Mouse (Mus musculus): ENCODE measurements at regions not wholly inside any gene's neighbourhood (a gene's known extent, or its start where the extent isn't known, plus 50 kb on each side); places are given as distances from the start of the nearest gene placed in this dataset.

GRCm38 (mm10) chr5:146647628-146648380, 62.8 kb upstream of the Gpr12 start:
- no peak overlapping the region for H3K27ac ChIP-seq (ENCODE audit: insufficient read depth, low read depth, low read length, poor library complexity, severe bottlenecking)
- TF ChIP-seq ZC3H11A (IDR thresholded peaks at IDR 0.05; ENCODE audit: borderline replicate concordance, low read depth, low read length) (no peak), MAFK (IDR thresholded peaks at IDR 0.05; ENCODE audit: insufficient read depth, low read depth, low read length) (no peak), ZNF384 (IDR thresholded peaks at IDR 0.05; ENCODE audit: low read depth, low read length) (no peak), CHD2 (IDR thresholded peaks at IDR 0.05; ENCODE audit: low read depth, low read length) (no peak)
- H3K4me1 ChIP-seq (ENCODE audit: control insufficient read depth in 2 of 2, insufficient read depth in 2 of 2, low read length in 2 of 2, poor library complexity in 1 of 2): no peaks in the 10 kb centered on the region
- no peaks in the 10 kb centered on the region for H3K36me3 ChIP-seq (ENCODE audit: control insufficient read depth, insufficient read depth, low read length, poor library complexity, severe bottlenecking)
- H3K9ac ChIP-seq (ENCODE audit: insufficient read depth, low read depth, low read length, poor library complexity, severe bottlenecking): no peak overlapping the region
- H3K9me3 ChIP-seq (ENCODE audit: control insufficient read depth, insufficient read depth, low read depth, low read length): no peaks in the 10 kb centered on the region
- no peak for DNase-seq (ENCODE audit: low read depth, low spot score)
- no peak overlapping the region for H3K4me3 ChIP-seq (ENCODE audit: insufficient read depth in 1 of 2, low read depth in 1 of 2, low read length in 2 of 2, poor library complexity in 1 of 2, severe bottlenecking in 1 of 2)
- in situ Hi-C loops (cut with MboI; ENCODE audit: low sequenced_read_pairs in 2 of 2, unreplicated experiment in 2 of 2): no loop called here

- Histone ChIP-seq H3K9me3 (ENCODE audit: control insufficient read depth, insufficient read depth, low read depth, low read length) (no peaks in the 10 kb centered on the region), H3K4me1 (ENCODE audit: control insufficient read depth in 2 of 2, insufficient read depth in 2 of 2, low read length in 2 of 2, poor library complexity in 1 of 2) (no peaks in the 10 kb centered on the region), H3K4me3 (ENCODE audit: insufficient read depth in 1 of 2, low read depth in 1 of 2, low read length in 2 of 2, poor library complexity in 1 of 2, severe bottlenecking in 1 of 2) (no peak overlapping the region), H3K36me3 (ENCODE audit: control insufficient read depth, insufficient read depth, low read length, poor library complexity, severe bottlenecking) (no peaks in the 10 kb centered on the region), H3K9ac (ENCODE audit: insufficient read depth, low read depth, low read length, poor library complexity, severe bottlenecking) (no peak overlapping the region), H3K27ac (ENCODE audit: insufficient read depth, low read depth, low read length, poor library complexity, severe bottlenecking) (no peak overlapping the region)
- peak; percentile 71 for DNase-seq (ENCODE audit: low read depth, low spot score)
- no peak for TF ChIP-seq MAFK (IDR thresholded peaks at IDR 0.05; ENCODE audit: insufficient read depth, low read depth, low read length)
- TF ChIP-seq ZNF384 (IDR thresholded peaks at IDR 0.05; ENCODE audit: low read depth, low read length): no peak
- TF ChIP-seq HCFC1 (IDR thresholded peaks at IDR 0.05; ENCODE audit: borderline replicate concordance, insufficient read depth, low read length): no peak
- TF ChIP-seq ZC3H11A (IDR thresholded peaks at IDR 0.05; ENCODE audit: borderline replicate concordance, low read depth, low read length): no peak
- TF ChIP-seq CHD2 (IDR thresholded peaks at IDR 0.05; ENCODE audit: low read depth, low read length): no peak
- in situ Hi-C loops (cut with MboI; ENCODE audit: low sequenced_read_pairs in 2 of 2, unreplicated experiment in 2 of 2): no loop called here
These were observed 59.5 kb upstream of the Gpr12 start for GRCm38 (mm10) chr5:146644499-146644898.

GRCm38 (mm10) chr5:146641931-146642330, 56.9 kb upstream of the Gpr12 start:
- no peak overlapping the region for H3K4me3 ChIP-seq (ENCODE audit: insufficient read depth in 1 of 2, low read depth in 1 of 2, low read length in 2 of 2, poor library complexity in 1 of 2, severe bottlenecking in 1 of 2)
- DNase-seq (ENCODE audit: low read depth, low spot score): no peak
- TF ChIP-seq ZC3H11A (IDR thresholded peaks at IDR 0.05; ENCODE audit: borderline replicate concordance, low read depth, low read length): no peak
- no peak for TF ChIP-seq MAFK (IDR thresholded peaks at IDR 0.05; ENCODE audit: insufficient read depth, low read depth, low read length)
- no peak for TF ChIP-seq HCFC1 (IDR thresholded peaks at IDR 0.05; ENCODE audit: borderline replicate concordance, insufficient read depth, low read length)
- no peak for TF ChIP-seq CHD2 (IDR thresholded peaks at IDR 0.05; ENCODE audit: low read depth, low read length)
- no peak for TF ChIP-seq ZNF384 (IDR thresholded peaks at IDR 0.05; ENCODE audit: low read depth, low read length)
- H3K27ac ChIP-seq (ENCODE audit: insufficient read depth, low read depth, low read length, poor library complexity, severe bottlenecking): no peak overlapping the region
- no peaks in the 10 kb centered on the region for H3K9me3 ChIP-seq (ENCODE audit: control insufficient read depth, insufficient read depth, low read depth, low read length)
- H3K4me1 ChIP-seq (ENCODE audit: control insufficient read depth in 2 of 2, insufficient read depth in 2 of 2, low read length in 2 of 2, poor library complexity in 1 of 2): no peaks in the 10 kb centered on the region
- in situ Hi-C loops (cut with MboI; ENCODE audit: low sequenced_read_pairs in 2 of 2, unreplicated experiment in 2 of 2): no loop called here
- H3K36me3 ChIP-seq (ENCODE audit: control insufficient read depth, insufficient read depth, low read length, poor library complexity, severe bottlenecking): no peaks in the 10 kb centered on the region
- H3K9ac ChIP-seq (ENCODE audit: insufficient read depth, low read depth, low read length, poor library complexity, severe bottlenecking): no peak overlapping the region

GRCm38 (mm10) chr5:146636859-146637258, 51.8 kb upstream of the Gpr12 start:
- no peaks in the 10 kb centered on the region for H3K4me1 ChIP-seq (ENCODE audit: control insufficient read depth in 2 of 2, insufficient read depth in 2 of 2, low read length in 2 of 2, poor library complexity in 1 of 2)
- in situ Hi-C loops (cut with MboI; ENCODE audit: low sequenced_read_pairs in 2 of 2, unreplicated experiment in 2 of 2): no loop called here
- no peaks in the 10 kb centered on the region for H3K36me3 ChIP-seq (ENCODE audit: control insufficient read depth, insufficient read depth, low read length, poor library complexity, severe bottlenecking)
- H3K9ac ChIP-seq (ENCODE audit: insufficient read depth, low read depth, low read length, poor library complexity, severe bottlenecking): no peak overlapping the region
- no peaks in the 10 kb centered on the region for H3K9me3 ChIP-seq (ENCODE audit: control insufficient read depth, insufficient read depth, low read depth, low read length)
- no peak for DNase-seq (ENCODE audit: low read depth, low spot score)
- no peak overlapping the region for H3K27ac ChIP-seq (ENCODE audit: insufficient read depth, low read depth, low read length, poor library complexity, severe bottlenecking)
- TF ChIP-seq HCFC1 (IDR thresholded peaks at IDR 0.05; ENCODE audit: borderline replicate concordance, insufficient read depth, low read length): no peak
- TF ChIP-seq ZC3H11A (IDR thresholded peaks at IDR 0.05; ENCODE audit: borderline replicate concordance, low read depth, low read length): no peak
- TF ChIP-seq MAFK (IDR thresholded peaks at IDR 0.05; ENCODE audit: insufficient read depth, low read depth, low read length): no peak
- no peak for TF ChIP-seq CHD2 (IDR thresholded peaks at IDR 0.05; ENCODE audit: low read depth, low read length)
- TF ChIP-seq ZNF384 (IDR thresholded peaks at IDR 0.05; ENCODE audit: low read depth, low read length): no peak
- H3K4me3 ChIP-seq (ENCODE audit: insufficient read depth in 1 of 2, low read depth in 1 of 2, low read length in 2 of 2, poor library complexity in 1 of 2, severe bottlenecking in 1 of 2): no peak overlapping the region

All from ES-E14 (cell line).